Mouse (Mus musculus): ENCODE data around the gene Cpeb4. TPM values are rescaled to one million over a fixed set of nuclear protein-coding genes. Genes with fewer than 3 reads are reported as not detected.
"Not testable (repeated sequence)": the region's sequence is repeated elsewhere in the genome, so short reads cannot be mapped to it uniquely, and the experiment has no call there.

Cpeb4 gene
- total and polyA plus RNA-seq, 2 experiments from 2014 or later = 19.1 to 103 TPM

DNA sequence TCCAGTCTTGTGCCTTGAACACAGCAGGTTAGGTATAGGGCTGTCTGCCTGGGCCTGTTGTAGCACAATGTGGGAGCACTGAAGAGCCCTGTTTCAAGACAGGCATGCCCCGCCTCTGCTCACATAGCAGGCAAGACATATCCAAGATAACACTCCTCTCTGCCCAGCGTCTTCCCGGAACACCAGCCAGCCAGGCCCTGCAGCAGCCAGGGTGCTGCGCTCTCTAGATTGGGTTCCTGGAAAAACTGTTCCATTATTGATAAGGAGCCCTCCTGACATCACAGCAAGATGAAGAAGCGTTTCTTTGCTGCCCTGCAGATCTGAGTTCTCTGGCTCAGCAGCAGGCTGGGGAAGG is 28.2 kb upstream of the Cpeb4 start:
- DNase-seq (ENCODE audit: low spot score) (no peak), ATAC-seq (ENCODE audit: low FRiP score) (no peak)

DNA sequence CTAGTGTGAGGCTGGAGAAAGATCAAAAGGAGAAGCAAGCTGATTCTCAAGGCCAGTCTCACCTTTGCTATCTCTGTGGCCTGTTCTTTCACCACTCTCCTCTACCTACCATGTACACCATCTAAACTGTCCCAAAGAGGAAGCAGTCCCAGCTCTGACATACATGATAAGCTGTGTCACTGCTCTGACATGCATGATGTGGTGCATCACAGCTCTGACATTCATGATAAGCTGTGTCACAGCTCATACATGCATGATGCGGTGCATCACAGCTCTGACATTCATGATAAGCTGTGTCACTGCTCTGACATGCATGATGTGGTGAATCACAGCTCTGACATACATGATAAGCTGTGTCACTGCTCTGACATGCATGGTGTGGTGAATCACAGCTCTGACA is 26.9 kb upstream of the Cpeb4 start:
- WGBS = 88% methylated on average over 1 of the region's 1 CpGs
- H3K27ac ChIP-seq (ENCODE audit: low read depth, low read length); ATAC-seq (ENCODE audit: low FRiP score): not testable (repeated sequence)

More for the DNA sequence above, 28.2 kb upstream of the Cpeb4 start:
- H3K9ac ChIP-seq (replicated peaks; ENCODE audit: low read length, poor library complexity, severe bottlenecking) = no peak overlapping the region
- no peak overlapping the region for H3K4me3 ChIP-seq (ENCODE audit: low read depth, low read length)
- no peak overlapping the region for H3K4me2 ChIP-seq (ENCODE audit: low read depth, low read length, poor library complexity, severe bottlenecking)
- H3K36me3 ChIP-seq (ENCODE audit: insufficient read depth, low read length) = no peaks in the 10 kb centered on the region
- H3K27me3 ChIP-seq (ENCODE audit: insufficient read depth, low read length) = no peaks in the 10 kb centered on the region
- no peaks in the 10 kb centered on the region for H3K9me3 ChIP-seq (ENCODE audit: low read length)
- H3K27ac ChIP-seq (ENCODE audit: low read depth, low read length) = no peak overlapping the region
- no peak for TF ChIP-seq CTCF (IDR thresholded peaks at IDR 0.05)
- WGBS = 61% methylated on average over 5 of the region's 5 CpGs
- peaks cover 21% of the 10 kb centered on the region for H3K4me1 ChIP-seq (ENCODE audit: insufficient read depth, low read length)

DNA sequence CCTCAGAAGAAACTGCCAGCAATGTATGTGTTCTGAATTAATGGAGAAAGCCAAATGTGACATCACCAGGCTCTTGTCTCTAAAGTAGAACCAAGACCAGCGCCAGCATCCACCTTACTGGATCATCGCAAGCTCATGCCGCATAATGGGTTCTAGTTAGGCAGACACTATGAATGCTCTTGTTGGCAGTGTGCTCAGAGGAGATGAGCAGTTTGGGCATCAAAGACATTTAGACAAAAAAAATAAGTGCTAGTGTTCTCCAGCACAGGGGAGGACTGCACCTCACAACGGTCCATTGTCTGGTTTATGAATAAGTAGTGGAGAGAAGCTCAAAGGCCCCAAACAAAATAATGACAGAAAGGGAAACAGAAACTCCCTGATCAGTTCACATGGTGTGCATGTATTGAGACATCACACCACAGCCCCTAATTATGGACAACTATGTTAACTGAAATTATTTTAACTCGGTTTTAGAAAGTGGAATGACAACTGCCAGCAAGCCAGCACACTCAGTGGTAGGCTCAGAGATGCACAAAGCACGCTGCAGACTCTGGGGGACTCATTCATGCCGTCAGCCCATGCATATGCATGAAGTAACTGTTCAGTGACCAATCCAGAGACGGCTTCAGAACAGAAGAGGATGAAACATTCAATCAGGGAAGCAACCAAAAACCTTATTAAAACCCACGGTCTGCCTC is 25.1 kb upstream of the Cpeb4 start:
- H3K9ac ChIP-seq (replicated peaks; ENCODE audit: low read length, poor library complexity, severe bottlenecking) = no peak overlapping the region
- H3K4me2 ChIP-seq (ENCODE audit: low read depth, low read length, poor library complexity, severe bottlenecking) = no peak overlapping the region
- no peaks in the 10 kb centered on the region for H3K36me3 ChIP-seq (ENCODE audit: insufficient read depth, low read length)
- no peak overlapping the region for H3K4me3 ChIP-seq (ENCODE audit: low read depth, low read length)
- H3K9me3 ChIP-seq (ENCODE audit: low read length) = no peaks in the 10 kb centered on the region
- no peaks in the 10 kb centered on the region for H3K27me3 ChIP-seq (ENCODE audit: insufficient read depth, low read length)
- 17% methylated on average over 9 of the region's 9 CpGs for WGBS
- DNase-seq (ENCODE audit: low spot score) (peak; percentile 72), ATAC-seq (ENCODE audit: low FRiP score) (peak; percentile 91)
- TF ChIP-seq CTCF (IDR thresholded peaks at IDR 0.05) = no peak
- peak overlapping the region; percentile 38 for H3K27ac ChIP-seq (ENCODE audit: low read depth, low read length)
- H3K4me1 ChIP-seq (ENCODE audit: insufficient read depth, low read length) = peaks cover 18% of the 10 kb centered on the region

More for the DNA sequence above, 26.9 kb upstream of the Cpeb4 start:
- H3K4me3 ChIP-seq (ENCODE audit: low read depth, low read length); H3K27me3 ChIP-seq (ENCODE audit: insufficient read depth, low read length); H3K4me2 ChIP-seq (ENCODE audit: low read depth, low read length, poor library complexity, severe bottlenecking); H3K9ac ChIP-seq (replicated peaks; ENCODE audit: low read length, poor library complexity, severe bottlenecking); DNase-seq (ENCODE audit: low spot score); H3K36me3 ChIP-seq (ENCODE audit: insufficient read depth, low read length); H3K9me3 ChIP-seq (ENCODE audit: low read length): not testable (repeated sequence)
- peaks cover 16% of the 10 kb centered on the region for H3K4me1 ChIP-seq (ENCODE audit: insufficient read depth, low read length)

DNA sequence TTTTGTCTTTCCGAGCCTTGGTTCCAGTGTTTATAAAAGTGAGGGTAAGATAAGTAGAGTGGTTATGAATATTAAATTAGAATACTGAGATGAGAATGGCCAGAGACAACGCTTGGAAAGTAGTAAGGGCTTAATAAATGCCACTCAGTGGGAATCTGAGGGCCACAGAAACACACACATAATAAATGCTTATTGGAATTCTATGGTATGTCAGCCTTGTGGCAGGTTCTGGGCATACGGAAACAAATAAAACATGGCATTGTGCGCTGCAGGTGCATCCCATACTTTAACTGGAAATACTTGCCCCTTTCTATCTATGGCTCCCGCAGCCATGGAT is 24.6 kb upstream of the Cpeb4 start:
- peak overlapping the region; percentile 38; the same call in 1 of the 2 replicates for H3K27ac ChIP-seq (ENCODE audit: low read depth, low read length)
- no peak for ATAC-seq (ENCODE audit: low FRiP score)
- H3K36me3 ChIP-seq (ENCODE audit: insufficient read depth, low read length) = no peaks in the 10 kb centered on the region
- 39% methylated on average over 5 of the region's 5 CpGs for WGBS
- no peak overlapping the region for H3K4me2 ChIP-seq (ENCODE audit: low read depth, low read length, poor library complexity, severe bottlenecking)
- DNase-seq (ENCODE audit: low spot score) = no peak
- no peak for TF ChIP-seq CTCF (IDR thresholded peaks at IDR 0.05)
- no peak overlapping the region for H3K9ac ChIP-seq (replicated peaks; ENCODE audit: low read length, poor library complexity, severe bottlenecking)
- H3K9me3 ChIP-seq (ENCODE audit: low read length) = no peaks in the 10 kb centered on the region
- H3K4me3 ChIP-seq (ENCODE audit: low read depth, low read length) = no peak overlapping the region
- H3K27me3 ChIP-seq (ENCODE audit: insufficient read depth, low read length) = no peaks in the 10 kb centered on the region
- H3K4me1 ChIP-seq (ENCODE audit: insufficient read depth, low read length) = peaks cover 18% of the 10 kb centered on the region

DNA sequence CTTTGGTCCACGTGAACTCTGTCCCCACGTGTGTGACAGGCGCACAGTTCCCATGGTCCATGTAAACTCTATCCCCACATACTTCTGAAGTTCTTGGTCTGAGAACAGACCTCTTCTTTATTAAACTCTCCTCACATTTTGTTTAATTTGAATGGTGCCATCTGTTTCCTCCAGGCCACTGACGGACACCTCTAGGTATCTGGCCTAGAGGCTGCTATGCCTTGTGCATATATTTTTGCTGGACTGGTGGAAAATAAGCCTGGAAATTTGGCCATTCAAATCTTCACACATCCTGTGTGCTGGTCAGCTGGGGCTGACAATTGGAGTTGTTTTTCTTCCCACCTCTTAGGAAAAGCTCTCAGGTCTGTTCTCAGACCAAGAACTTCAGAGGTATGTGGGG is 23.3 kb upstream of the Cpeb4 start:
- WGBS = 87% methylated on average over 4 of the region's 4 CpGs
- Histone ChIP-seq H3K9me3 (ENCODE audit: low read length) (no peaks in the 10 kb centered on the region), H3K4me2 (ENCODE audit: low read depth, low read length, poor library complexity, severe bottlenecking) (no peak overlapping the region), H3K27ac (ENCODE audit: low read depth, low read length) (no peak overlapping the region), H3K36me3 (ENCODE audit: insufficient read depth, low read length) (no peaks in the 10 kb centered on the region), H3K4me1 (ENCODE audit: insufficient read depth, low read length) (peaks cover 15% of the 10 kb centered on the region), H3K4me3 (ENCODE audit: low read depth, low read length) (no peak overlapping the region), H3K9ac (replicated peaks; ENCODE audit: low read length, poor library complexity, severe bottlenecking) (no peak overlapping the region), H3K27me3 (ENCODE audit: insufficient read depth, low read length) (no peaks in the 10 kb centered on the region)
- DNase-seq (ENCODE audit: low spot score) (no peak), ATAC-seq (ENCODE audit: low FRiP score) (no peak)
- TF ChIP-seq CTCF (IDR thresholded peaks at IDR 0.05) = no peak

DNA sequence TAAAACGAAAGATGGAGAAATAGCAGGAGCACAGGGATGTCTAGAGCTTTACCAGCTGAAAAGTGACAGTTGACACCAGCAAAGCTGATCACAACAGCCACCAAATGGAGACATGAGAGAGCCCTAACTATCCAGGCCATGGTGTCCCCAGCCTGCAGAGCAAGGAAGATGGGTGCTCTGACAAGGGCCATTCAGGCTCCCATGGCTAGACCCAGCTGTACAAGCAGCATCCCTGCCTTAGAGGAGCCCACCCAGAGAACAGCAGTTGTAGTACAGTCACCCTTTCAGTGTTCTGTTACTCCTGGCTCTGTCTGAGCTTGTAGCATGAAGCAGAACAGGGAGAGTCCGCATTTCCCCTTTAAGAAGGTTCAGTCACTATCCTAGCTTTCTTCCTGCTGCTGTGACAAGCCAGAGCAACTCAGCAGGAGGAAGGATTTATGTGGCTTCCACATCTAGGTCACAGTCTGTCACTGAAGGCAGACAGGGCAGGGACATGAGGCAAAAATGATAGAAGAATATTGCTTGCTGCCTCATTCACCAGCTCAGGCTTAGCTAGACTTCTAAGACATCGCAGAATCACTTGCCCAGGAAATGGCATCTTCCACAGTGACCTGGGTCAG is 21.7 kb upstream of the Cpeb4 start:
- WGBS = 75% methylated on average over 3 of the region's 3 CpGs
- Histone ChIP-seq H3K36me3 (ENCODE audit: insufficient read depth, low read length) (no peaks in the 10 kb centered on the region), H3K4me2 (ENCODE audit: low read depth, low read length, poor library complexity, severe bottlenecking) (no peak overlapping the region), H3K9me3 (ENCODE audit: low read length) (no peaks in the 10 kb centered on the region), H3K9ac (replicated peaks; ENCODE audit: low read length, poor library complexity, severe bottlenecking) (no peak overlapping the region), H3K27me3 (ENCODE audit: insufficient read depth, low read length) (no peaks in the 10 kb centered on the region), H3K27ac (ENCODE audit: low read depth, low read length) (no peak overlapping the region; the same call in 1 of the 2 replicates), H3K4me3 (ENCODE audit: low read depth, low read length) (no peak overlapping the region), H3K4me1 (ENCODE audit: insufficient read depth, low read length) (peaks cover 15% of the 10 kb centered on the region)
- TF ChIP-seq CTCF (IDR thresholded peaks at IDR 0.05) = no peak
- no peak for DNase-seq (ENCODE audit: low spot score)
- ATAC-seq (ENCODE audit: low FRiP score) = no peak

Data from midbrain, postnatal 0 days (tissue).